Mouse (Mus musculus) erythroblast, adult 5-6 weeks (primary cell): Measurements from ENCODE around the gene Ccdc65. TPM values are rescaled to one million over a fixed set of nuclear protein-coding genes. Genes with fewer than 3 reads are reported as not detected.

Experiments
- total RNA-seq, 2 experiments: library from RNA; stranded (forward) in 1 of 2; stranded (reverse) in 1 of 2; fragments of 150-400 nt in 1 of 2; fragments of 200-764, 138-1000 nt in 1 of 2; gene quantifications; 2 replicates each; pipeline versions ENCODE4 v1.2.3 to v1.2.4; 2015 to 2017; ENCODE audit warnings: low replicate concordance in 2 of 2

Ccdc65 gene
- total RNA-seq, 2 experiments from 2014 or later: not detected

Other genes with a start within 250 kb of the Ccdc65 start
- not detected in 2 replicates for gene OR5BS1P, start 238.3 kb upstream of the Ccdc65 start, total RNA-seq (2015; ENCODE audit: low replicate concordance)
- not detected in 2 replicates for gene OR5BS1P, start 238.3 kb upstream of the Ccdc65 start, total RNA-seq (2017; ENCODE audit: low replicate concordance)
- not detected in 2 replicates for gene Lalba, start 225.5 kb upstream of the Ccdc65 start, total RNA-seq (2015; ENCODE audit: low replicate concordance)
- gene Lalba, start 225.5 kb upstream of the Ccdc65 start, total RNA-seq (2017; ENCODE audit: low replicate concordance): not detected in 2 replicates
- not detected in 2 replicates for gene Olfr279, start 215.8 kb upstream of the Ccdc65 start, total RNA-seq (2015; ENCODE audit: low replicate concordance)
- gene Olfr279, start 215.8 kb upstream of the Ccdc65 start, total RNA-seq (2017; ENCODE audit: low replicate concordance): 0.17 TPM in 1 of 2 replicates, not detected in the other
- gene Kansl2, start 173.9 kb upstream of the Ccdc65 start, total RNA-seq (2015; ENCODE audit: low replicate concordance): 15.9 and 17.1 TPM in 2 replicates
- 4.9 and 11.4 TPM in 2 replicates for gene Kansl2, start 173.9 kb upstream of the Ccdc65 start, total RNA-seq (2017; ENCODE audit: low replicate concordance)
- gene Ccnt1, start 137.3 kb upstream of the Ccdc65 start, total RNA-seq (2015; ENCODE audit: low replicate concordance): 23.8 and 41.1 TPM in 2 replicates
- gene Ccnt1, start 137.3 kb upstream of the Ccdc65 start, total RNA-seq (2017; ENCODE audit: low replicate concordance): 37.2 and 38.3 TPM in 2 replicates
- not detected in 2 replicates for gene 4930415O20Rik, start 137.2 kb upstream of the Ccdc65 start, total RNA-seq (2015; ENCODE audit: low replicate concordance)
- gene 4930415O20Rik, start 137.2 kb upstream of the Ccdc65 start, total RNA-seq (2017; ENCODE audit: low replicate concordance): not detected in 2 replicates
- gene Adcy6, start 98.1 kb upstream of the Ccdc65 start, total RNA-seq (2015; ENCODE audit: low replicate concordance): 4.8 and 26.8 TPM in 2 replicates
- 33.2 and 42.9 TPM in 2 replicates for gene Adcy6, start 98.1 kb upstream of the Ccdc65 start, total RNA-seq (2017; ENCODE audit: low replicate concordance)
- not detected in 2 replicates for gene Cacnb3, start 77.4 kb upstream of the Ccdc65 start, total RNA-seq (2015; ENCODE audit: low replicate concordance)
- gene Cacnb3, start 77.4 kb upstream of the Ccdc65 start, total RNA-seq (2017; ENCODE audit: low replicate concordance): not detected in 2 replicates
- gene Ddx23, start 45.3 kb upstream of the Ccdc65 start, total RNA-seq (2015; ENCODE audit: low replicate concordance): 9.4 and 10.4 TPM in 2 replicates
- 32.3 and 40.2 TPM in 2 replicates for gene Ddx23, start 45.3 kb upstream of the Ccdc65 start, total RNA-seq (2017; ENCODE audit: low replicate concordance)
- gene Rnd1, start 30.7 kb upstream of the Ccdc65 start, total RNA-seq (2015; ENCODE audit: low replicate concordance): 4.4 TPM in 1 of 2 replicates, not detected in the other
- 0.42 and 2.2 TPM in 2 replicates for gene Rnd1, start 30.7 kb upstream of the Ccdc65 start, total RNA-seq (2017; ENCODE audit: low replicate concordance)
- 1.2 TPM in 1 of 2 replicates, not detected in the other for gene Fkbp11, start 20.0 kb downstream of the Ccdc65 start, total RNA-seq (2015; ENCODE audit: low replicate concordance)
- 0.84 and 1.0 TPM in 2 replicates for gene Fkbp11, start 20.0 kb downstream of the Ccdc65 start, total RNA-seq (2017; ENCODE audit: low replicate concordance)
- gene Arf3, start 55.0 kb downstream of the Ccdc65 start, total RNA-seq (2015; ENCODE audit: low replicate concordance): 7.1 and 8.4 TPM in 2 replicates
- 4.6 and 8.1 TPM in 2 replicates for gene Arf3, start 55.0 kb downstream of the Ccdc65 start, total RNA-seq (2017; ENCODE audit: low replicate concordance)
- 1.0 TPM in 1 of 2 replicates, not detected in the other for gene Wnt10b, start 69.9 kb downstream of the Ccdc65 start, total RNA-seq (2015; ENCODE audit: low replicate concordance)
- not detected in 2 replicates for gene Wnt10b, start 69.9 kb downstream of the Ccdc65 start, total RNA-seq (2017; ENCODE audit: low replicate concordance)
- gene Wnt1, start 81.7 kb downstream of the Ccdc65 start, total RNA-seq (2015; ENCODE audit: low replicate concordance): not detected in 2 replicates
- gene Wnt1, start 81.7 kb downstream of the Ccdc65 start, total RNA-seq (2017; ENCODE audit: low replicate concordance): not detected in 2 replicates
- gene Ddn, start 101.3 kb downstream of the Ccdc65 start, total RNA-seq (2015; ENCODE audit: low replicate concordance): not detected in 2 replicates
- gene Ddn, start 101.3 kb downstream of the Ccdc65 start, total RNA-seq (2017; ENCODE audit: low replicate concordance): not detected in 2 replicates
- gene Prkag1, start 123.3 kb downstream of the Ccdc65 start, total RNA-seq (2015; ENCODE audit: low replicate concordance): 20.2 and 21.5 TPM in 2 replicates
- 35.1 and 37.9 TPM in 2 replicates for gene Prkag1, start 123.3 kb downstream of the Ccdc65 start, total RNA-seq (2017; ENCODE audit: low replicate concordance)
- 23.0 and 28.1 TPM in 2 replicates for gene Kmt2d, start 163.0 kb downstream of the Ccdc65 start, total RNA-seq (2015; ENCODE audit: low replicate concordance)
- 27.9 and 31.8 TPM in 2 replicates for gene Kmt2d, start 163.0 kb downstream of the Ccdc65 start, total RNA-seq (2017; ENCODE audit: low replicate concordance)
- 2.1 TPM in 1 of 2 replicates, not detected in the other for gene Rhebl1, start 186.3 kb downstream of the Ccdc65 start, total RNA-seq (2015; ENCODE audit: low replicate concordance)
- gene Rhebl1, start 186.3 kb downstream of the Ccdc65 start, total RNA-seq (2017; ENCODE audit: low replicate concordance): 0.98 and 1.8 TPM in 2 replicates
- not detected in 2 replicates for gene Dhh, start 190.3 kb downstream of the Ccdc65 start, total RNA-seq (2015; ENCODE audit: low replicate concordance)
- gene Dhh, start 190.3 kb downstream of the Ccdc65 start, total RNA-seq (2017; ENCODE audit: low replicate concordance): not detected in 2 replicates
- 2.3 and 3.3 TPM in 2 replicates for gene Lmbr1l, start 210.0 kb downstream of the Ccdc65 start, total RNA-seq (2015; ENCODE audit: low replicate concordance)
- gene Lmbr1l, start 210.0 kb downstream of the Ccdc65 start, total RNA-seq (2017; ENCODE audit: low replicate concordance): 10.6 and 12.8 TPM in 2 replicates
- gene Tuba1b, start 226.4 kb downstream of the Ccdc65 start, total RNA-seq (2015; ENCODE audit: low replicate concordance): 804 and 902 TPM in 2 replicates
- gene Tuba1b, start 226.4 kb downstream of the Ccdc65 start, total RNA-seq (2017; ENCODE audit: low replicate concordance): 180 and 247 TPM in 2 replicates
- gene Gm49450, start 245.3 kb downstream of the Ccdc65 start, total RNA-seq (2015; ENCODE audit: low replicate concordance): not detected in 2 replicates
- 4.7 TPM in 1 of 2 replicates, not detected in the other for gene Gm49450, start 245.3 kb downstream of the Ccdc65 start, total RNA-seq (2017; ENCODE audit: low replicate concordance)
- 15.3 and 19.6 TPM in 2 replicates for gene Tuba1a, start 245.5 kb downstream of the Ccdc65 start, total RNA-seq (2015; ENCODE audit: low replicate concordance)
- 4.3 and 5.9 TPM in 2 replicates for gene Tuba1a, start 245.5 kb downstream of the Ccdc65 start, total RNA-seq (2017; ENCODE audit: low replicate concordance)